Mouse (Mus musculus) embryonic facial prominence, embryonic 11.5 days (tissue): ENCODE measurements around the gene Tmem107. TPM values are rescaled to one million over a fixed set of nuclear protein-coding genes. Genes with fewer than 3 reads are reported as not detected.

Experiments used
- ATAC-seq: fragments of 200-750 bp; cut with Nextera tagmentation; replicated peaks from 2 replicates; pipeline ENCODE4 v1.8.0; 2017; ENCODE audit warnings: low read depth; ENCODE audit not compliant: insufficient number of reproducible peaks, low FRiP score, low TSS enrichment
- DNase-seq: peaks from one replicate; pipeline ENCODE4 v3.0.0-alpha.2; 2015; ENCODE audit warnings: low spot score
- H3K27ac ChIP-seq: fragments of 300-500 bp; sonication (generic); replicated peaks from 2 replicates; pipeline ENCODE4 v1.5.1; 2014; ENCODE audit warnings: mild to moderate bottlenecking, low read depth, low read length, control low read depth
- H3K27me3 ChIP-seq: fragments of 300-500 bp; sonication (generic); 2 replicates; pipeline ENCODE4 v1.6.1; 2014; ENCODE audit warnings: mild to moderate bottlenecking, low read length, moderate library complexity, mixed read lengths; ENCODE audit not compliant: control insufficient read depth, insufficient read depth
- H3K36me3 ChIP-seq: fragments of 300-500 bp; sonication (generic); replicated peaks from 2 replicates; pipeline ENCODE4 v1.6.1; 2014; ENCODE audit warnings: low read depth, mild to moderate bottlenecking, low read length, moderate library complexity, mixed read lengths; ENCODE audit not compliant: control insufficient read depth, insufficient read depth
- H3K4me1 ChIP-seq: fragments of 300-500 bp; sonication (generic); 2 replicates; pipeline ENCODE4 v1.6.1; 2014; ENCODE audit warnings: low read length, mixed read lengths; ENCODE audit not compliant: control insufficient read depth, insufficient read depth
- H3K4me2 ChIP-seq: fragments of 300-500 bp; sonication (generic); 2 replicates; pipeline ENCODE4 v1.6.1; 2014; ENCODE audit warnings: low read depth, mild to moderate bottlenecking, control low read depth, low read length, moderate library complexity
- H3K4me3 ChIP-seq: fragments of 300-500 bp; sonication (generic); 2 replicates; pipeline ENCODE4 v1.5.1; 2014; ENCODE audit warnings: low read depth, low read length, control low read depth
- H3K9ac ChIP-seq: fragments of 300-500 bp; sonication (generic); replicated peaks from 2 replicates; pipeline ENCODE4 v1.6.1; 2014; ENCODE audit warnings: mild to moderate bottlenecking, control low read depth, low read length
- H3K9me3 ChIP-seq: fragments of 300-500 bp; sonication (generic); replicated peaks from 2 replicates; pipeline ENCODE4 v1.6.1; 2016; ENCODE audit warnings: mild to moderate bottlenecking, low read length, inconsistent platforms, mixed read lengths; ENCODE audit not compliant: control insufficient read depth
- WGBS: fragments of 180-500 bp; shearing (Covaris S2); extraction: QIAGEN DNeasy Blood & Tissue Kit; methylation state at CpG from one replicate; pipeline ENCODE4 v1.1.7; 2014; 5-methylcytosine and 5-hydroxymethylcytosine counted together
- polyA plus RNA-seq: library from polyadenylated mRNA; unstranded; fragments of >200 nt; fragmentation: Nextera tagmentation; extraction: Ambion mirVana; gene quantifications from 2 replicates; pipeline ENCODE4 v1.2.1, GENCODE M21; 2014

Tmem107 gene
- 40.4 and 43.1 TPM in 2 replicates for polyA plus RNA-seq

GRCm38 (mm10) chr11:69070590-69071222 is at the start of gene Tmem107:
Tmem107 (plus strand) TSS chr11:69070806.
- Histone ChIP-seq H3K9ac (peak within 1 kb of the TSS; percentile 70), H3K4me1 (no peaks in the 10 kb centered on the region), H3K4me3 (peak within 1 kb of the TSS; percentile 52), H3K27me3 (no peaks in the 10 kb centered on the region), H3K9me3 (no peaks in the 10 kb centered on the region), H3K27ac (peak within 1 kb of the TSS; percentile 63), H3K36me3 (no peaks in the 10 kb centered on the region), H3K4me2 (peak within 1 kb of the TSS; percentile 72)
- DNase-seq (peak; percentile 97), ATAC-seq (peak; percentile 78)
- WGBS = under 1% methylated on average over 46 of the region's 47 CpGs

GRCm38 (mm10) chr11:69026562-69026961 is 44.0 kb upstream of the Tmem107 start:
- Histone ChIP-seq H3K36me3 (peaks cover 41% of the 10 kb centered on the region), H3K27me3 (no peaks in the 10 kb centered on the region), H3K9me3 (no peaks in the 10 kb centered on the region), H3K4me3 (no peak overlapping the region), H3K4me2 (no peak overlapping the region), H3K4me1 (no peaks in the 10 kb centered on the region), H3K27ac (no peak overlapping the region), H3K9ac (no peak overlapping the region)
- DNase-seq = no peak
- ATAC-seq = no peak
- WGBS = 91% methylated on average over 3 of the region's 3 CpGs

GRCm38 (mm10) chr11:69028805-69029204 is 41.8 kb upstream of the Tmem107 start:
- no peak overlapping the region for H3K9ac ChIP-seq
- ATAC-seq (no peak), DNase-seq (peak; percentile 27)
- H3K36me3 ChIP-seq = peaks cover 25% of the 10 kb centered on the region
- 68% methylated on average over 2 of the region's 2 CpGs for WGBS
- H3K4me1 ChIP-seq = no peaks in the 10 kb centered on the region
- H3K27me3 ChIP-seq = no peaks in the 10 kb centered on the region
- no peak overlapping the region for H3K4me2 ChIP-seq
- no peaks in the 10 kb centered on the region for H3K9me3 ChIP-seq
- H3K4me3 ChIP-seq = no peak overlapping the region
- H3K27ac ChIP-seq = no peak overlapping the region

- Histone ChIP-seq H3K36me3 (peaks cover 7% of the 10 kb centered on the region), H3K4me2 (no peak overlapping the region), H3K4me3 (no peak overlapping the region), H3K27ac (no peak overlapping the region), H3K9ac (no peak overlapping the region), H3K27me3 (no peaks in the 10 kb centered on the region), H3K9me3 (no peaks in the 10 kb centered on the region), H3K4me1 (no peaks in the 10 kb centered on the region)
- no peak for DNase-seq
- 68% methylated on average over 9 of the region's 9 CpGs for WGBS
- no peak for ATAC-seq
Observed at GRCm38 (mm10) chr11:69033552-69033951, 37.1 kb upstream of the Tmem107 start.

GRCm38 (mm10) chr11:69034585-69034984 is 36.0 kb upstream of the Tmem107 start:
- Histone ChIP-seq H3K36me3 (peaks cover 7% of the 10 kb centered on the region), H3K9ac (no peak overlapping the region), H3K4me3 (no peak overlapping the region), H3K4me1 (no peaks in the 10 kb centered on the region), H3K27me3 (no peaks in the 10 kb centered on the region), H3K27ac (no peak overlapping the region), H3K9me3 (no peaks in the 10 kb centered on the region), H3K4me2 (no peak overlapping the region)
- no peak for ATAC-seq
- no peak for DNase-seq
- WGBS = 91% methylated on average over 3 of the region's 3 CpGs

GRCm38 (mm10) chr11:69035411-69035810 is 35.2 kb upstream of the Tmem107 start:
- peaks cover 7% of the 10 kb centered on the region for H3K36me3 ChIP-seq
- H3K9ac ChIP-seq = peak overlapping the region; percentile 5; the same call in 1 of the 2 replicates
- peak overlapping the region; percentile 35; the same call in 1 of the 2 replicates for H3K27ac ChIP-seq

GRCm38 (mm10) chr11:69035849-69036248 is 34.8 kb upstream of the Tmem107 start:
- no peaks in the 10 kb centered on the region for H3K27me3 ChIP-seq
- DNase-seq = peak; percentile 92
- no peaks in the 10 kb centered on the region for H3K9me3 ChIP-seq
- no peaks in the 10 kb centered on the region for H3K4me1 ChIP-seq
- no peak overlapping the region for H3K4me3 ChIP-seq
- no peak overlapping the region for H3K4me2 ChIP-seq
- peak overlapping the region; percentile 5; the same call in 1 of the 2 replicates for H3K9ac ChIP-seq
- peak; percentile 8; the same call in 1 of the 2 replicates for ATAC-seq
- 8% methylated on average over 8 of the region's 8 CpGs for WGBS
- peak overlapping the region; percentile 35 for H3K27ac ChIP-seq
- peaks cover 3% of the 10 kb centered on the region for H3K36me3 ChIP-seq

More at GRCm38 (mm10) chr11:69035411-69035810, 35.2 kb upstream of the Tmem107 start:
- ATAC-seq (no peak), DNase-seq (no peak)
- H3K4me1 ChIP-seq = no peaks in the 10 kb centered on the region
- 74% methylated on average over 9 of the region's 9 CpGs for WGBS
- H3K4me3 ChIP-seq = no peak overlapping the region
- H3K27me3 ChIP-seq = no peaks in the 10 kb centered on the region
- no peaks in the 10 kb centered on the region for H3K9me3 ChIP-seq
- H3K4me2 ChIP-seq = no peak overlapping the region

- DNase-seq = peak; percentile 94
- peak overlapping the region; percentile 73 for H3K9ac ChIP-seq
- peak overlapping the region; percentile 77 for H3K4me3 ChIP-seq
- H3K4me2 ChIP-seq = peak overlapping the region; percentile 55
- peak overlapping the region; percentile 76 for H3K27ac ChIP-seq
- 9% methylated on average over 20 of the region's 20 CpGs for WGBS
- no peak for ATAC-seq
- no peaks in the 10 kb centered on the region for H3K4me1 ChIP-seq
- peaks cover 3% of the 10 kb centered on the region for H3K36me3 ChIP-seq
- no peaks in the 10 kb centered on the region for H3K9me3 ChIP-seq
- H3K27me3 ChIP-seq = no peaks in the 10 kb centered on the region
Observed at GRCm38 (mm10) chr11:69036486-69037230, 33.9 kb upstream of the Tmem107 start.
